20 mouse cellular contexts compared by ENCODE assay signal in genomic region chr3:55378591-55378990, GRCm38 (mm10).
DNase-seq lines count a peak whose midpoint lies in the region; ATAC-seq and TF ChIP-seq lines count a peak whose summit lies in the region.
"Had no signal": no experiment of that assay in that cellular context is flagged by ENCODE, and none has a peak within 500 bp of the region (broad histone marks: within the 10 kb centered on the region; RNA-seq: fewer than 3 reads in every experiment).

No protein-coding gene starts in this region.

- peak overlapping the region; percentile 18; the same call in 1 of the 2 replicates for H3K27ac ChIP-seq in left cerebral cortex, adult 2 months

- H3K4me3 ChIP-seq in left cerebral cortex, adult 2 months, result no peak overlapping the region

- no peak for DNase-seq in frontal cortex, postnatal 36 days (ENCODE audit: low spot score in 2 of 2)
- DNase-seq in left cerebral cortex, adult 2 months (ENCODE audit: extremely low spot score in 1 of 2, low spot score in 2 of 2), result no peak
- DNase-seq in left cerebral cortex, adult 8-10 months (ENCODE audit: low spot score in 2 of 2), result no peak
- peak; percentile 50 for DNase-seq in brain, adult 2 months (ENCODE audit: low read depth, low spot score)
- DNase-seq in ovary, postnatal 14 days (ENCODE audit: low spot score), result no peak
- DNase-seq: adrenal gland, adult 2 months; adrenal gland, adult 8-10 months; adrenal gland, postnatal 10 days; adrenal gland, postnatal 14 days; adrenal gland, postnatal 25 days; adrenal gland, postnatal 36 days; B cell, adult 2 months; cerebellum, adult 11 months; cerebellum, adult 11-12 months; cerebellum, adult 18-20 months; cerebellum, adult 2 months had no signal

- no peak for TF ChIP-seq CTCF in left cerebral cortex, adult 2 months (IDR thresholded peaks at IDR 0.05)

- ATAC-seq in frontal cortex, adult (ENCODE audit: low TSS enrichment), result peak; percentile 13
- ATAC-seq: activated CD4-positive, CD25-positive, alpha-beta regulatory T cell, adult 4 months; CD4-positive, CD25-positive, alpha-beta regulatory T cell, adult 4 months; Patski had no signal

- intact Hi-C loops in left cerebral cortex, adult 2 months (cut with DNase I), result no loop called here
